Mouse (Mus musculus) olfactory bulb, adult 2 months (tissue): ENCODE data around the gene Naa35.

Experiments
- CTCF ChIP-seq: fragments of 200-500 bp; IDR thresholded peaks from 2 replicates; pipeline ENCODE4 v1.5.1; 2012; ENCODE audit warnings: low read depth, mild to moderate bottlenecking, low read length, moderate library complexity; ENCODE audit not compliant: insufficient read depth
- POLR2A ChIP-seq: fragments of 200-500 bp; IDR thresholded peaks from 2 replicates; pipeline ENCODE4 v1.6.1; 2012; ENCODE audit warnings: mild to moderate bottlenecking, low read depth, low read length, moderate library complexity; ENCODE audit not compliant: insufficient read depth

GRCm38 (mm10) chr13:59592630-59593029 lies 7.6 kb downstream of the Naa35 start:
- no peak for TF ChIP-seq CTCF
- no peak for TF ChIP-seq POLR2A
